Mouse (Mus musculus) lung, embryonic 15.5 days (tissue): ENCODE data around the gene Hsf4. TPM values are rescaled to one million over a fixed set of nuclear protein-coding genes. Genes with fewer than 3 reads are reported as not detected.
"Not testable (repeated sequence)": the region's sequence is repeated elsewhere in the genome, so short reads cannot be mapped to it uniquely, and the experiment has no call there.

Source experiments
- ATAC-seq: fragments of 200-750 bp; cut with Nextera tagmentation; 2 replicates; pipeline ENCODE4 v1.8.0; 2017; ENCODE audit warnings: moderate number of reproducible peaks, borderline replicate concordance; ENCODE audit not compliant: low FRiP score, low TSS enrichment; ENCODE audit errors: extremely low read depth
- H3K27ac ChIP-seq: fragments of 300-500 bp; sonication (generic); 2 replicates; pipeline ENCODE4 v1.5.1; 2015; ENCODE audit warnings: moderate library complexity, mild to moderate bottlenecking, inconsistent platforms
- H3K27me3 ChIP-seq: fragments of 300-500 bp; sonication (generic); 2 replicates; pipeline ENCODE4 v1.6.1; 2015; ENCODE audit warnings: inconsistent platforms
- H3K36me3 ChIP-seq: fragments of 300-500 bp; sonication (generic); 2 replicates; pipeline ENCODE4 v1.6.1; 2015; ENCODE audit warnings: inconsistent platforms
- H3K4me1 ChIP-seq: fragments of 300-500 bp; sonication (generic); 2 replicates; pipeline ENCODE4 v1.6.1; 2015; ENCODE audit warnings: inconsistent platforms
- H3K4me2 ChIP-seq: fragments of 300-500 bp; sonication (generic); 2 replicates; pipeline ENCODE4 v1.6.1; 2015; ENCODE audit warnings: inconsistent platforms, mild to moderate bottlenecking, moderate library complexity
- H3K4me3 ChIP-seq: fragments of 300-500 bp; sonication (generic); 2 replicates; pipeline ENCODE4 v1.5.1; 2015; ENCODE audit warnings: mild to moderate bottlenecking, inconsistent platforms
- H3K9ac ChIP-seq: fragments of 300-500 bp; sonication (generic); 2 replicates; pipeline ENCODE4 v1.6.1; 2015; ENCODE audit warnings: inconsistent platforms
- H3K9me3 ChIP-seq: fragments of 300-500 bp; sonication (generic); 2 replicates; pipeline ENCODE4 v1.6.1; 2016; ENCODE audit warnings: inconsistent platforms
- WGBS: fragments of 180-500 bp; shearing (Covaris S2); methylation state at CpG from one replicate; pipeline ENCODE4 v1.1.7; 2015; 5-methylcytosine and 5-hydroxymethylcytosine counted together
- polyA plus RNA-seq: library from polyadenylated mRNA; unstranded; fragments of >200 nt; fragmentation: Nextera tagmentation; extraction: Ambion mirVana; gene quantifications from 2 replicates; pipeline ENCODE4 v1.2.1, GENCODE M21; 2015

Hsf4 gene
- polyA plus RNA-seq: 0.61 and 0.69 TPM in 2 replicates

DNA sequence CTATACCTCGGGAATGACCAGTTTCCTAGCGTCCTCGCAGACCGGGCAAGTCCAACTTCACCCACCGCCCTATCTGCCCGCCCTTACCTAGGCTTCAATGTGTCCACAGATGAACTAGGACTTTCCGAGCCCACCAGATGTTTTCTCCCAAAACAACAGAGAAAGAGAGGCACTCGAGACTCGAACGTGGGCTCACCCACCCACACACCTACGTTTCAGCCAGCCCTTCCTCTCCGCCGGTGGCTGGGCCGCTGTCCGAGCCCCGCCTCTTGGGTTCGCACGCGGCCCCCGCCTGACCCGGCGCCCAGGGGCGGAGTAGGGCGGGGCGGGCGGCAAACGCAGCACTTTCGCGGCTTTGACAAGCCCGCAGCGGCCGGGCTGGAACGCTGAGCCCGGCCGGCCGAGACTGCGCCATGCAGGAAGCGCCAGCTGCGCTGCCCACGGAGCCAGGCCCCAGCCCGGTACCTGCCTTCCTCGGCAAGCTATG, at the start of gene Hsf4:
Gene Hsf4 (plus strand): TSS at position 341 of the 487 bp plus-strand sequence.
- peak within 1 kb of the TSS; percentile 28 for H3K9ac ChIP-seq
- H3K9me3 ChIP-seq: no peaks in the 10 kb centered on the region
- peak; percentile 33; the same call in 1 of the 2 replicates for ATAC-seq
- H3K4me3 ChIP-seq: peak within 1 kb of the TSS; percentile 45
- peaks cover 78% of the 10 kb centered on the region for H3K27me3 ChIP-seq
- peak within 1 kb of the TSS; percentile 91 for H3K4me2 ChIP-seq
- peaks cover 44% of the 10 kb centered on the region for H3K4me1 ChIP-seq
- under 1% methylated on average over 42 of the region's 42 CpGs for WGBS
- no peaks in the 10 kb centered on the region for H3K36me3 ChIP-seq
- no peak within 1 kb of the TSS for H3K27ac ChIP-seq

DNA sequence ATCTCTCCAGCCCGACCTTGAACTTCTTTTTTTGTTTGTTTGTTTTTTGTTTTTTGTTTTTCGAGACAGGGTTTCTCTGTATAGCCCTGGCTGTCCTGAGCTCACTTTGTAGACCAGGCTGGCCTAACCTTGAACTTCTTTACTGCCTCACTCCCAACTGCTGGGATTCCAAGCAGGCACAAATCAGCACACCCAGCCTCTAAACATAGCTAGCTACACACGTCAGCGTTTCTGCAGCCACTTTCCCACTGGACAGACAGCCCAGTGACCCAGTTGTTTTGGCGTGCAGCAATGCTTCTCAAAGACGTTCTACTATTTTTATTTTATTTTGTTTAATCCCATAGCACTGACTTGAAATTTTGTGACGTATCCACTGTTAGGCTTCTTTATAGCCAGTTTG, 45.8 kb upstream of the Hsf4 start:
- Histone ChIP-seq H3K9me3 (no peaks in the 10 kb centered on the region), H3K4me1 (peaks cover 24% of the 10 kb centered on the region), H3K9ac (no peak overlapping the region), H3K4me2 (peak overlapping the region; percentile 87), H3K4me3 (no peak overlapping the region), H3K27ac (peak overlapping the region; percentile 89; the same call in 1 of the 2 replicates), H3K36me3 (no peaks in the 10 kb centered on the region), H3K27me3 (no peaks in the 10 kb centered on the region)
- 69% methylated on average over 7 of the region's 7 CpGs for WGBS
- ATAC-seq: no peak

- Histone ChIP-seq H3K36me3 (no peaks in the 10 kb centered on the region), H3K9ac (peak within 1 kb of the TSS; percentile 64), H3K4me2 (peak within 1 kb of the TSS; percentile 87), H3K27me3 (no peaks in the 10 kb centered on the region), H3K4me3 (peak within 1 kb of the TSS; percentile 65), H3K4me1 (peaks cover 24% of the 10 kb centered on the region), H3K9me3 (no peaks in the 10 kb centered on the region), H3K27ac (peak within 1 kb of the TSS; percentile 89)
- peak; percentile 93 for ATAC-seq
- 2% methylated on average over 34 of the region's 34 CpGs for WGBS
These were observed 45.0 kb upstream of the Hsf4 start, which contains the start of gene D230025D16Rik for GRCm38 (mm10) chr8:105224413-105225271. TSS of gene D230025D16Rik (plus strand) at chr8:105225145.

DNA sequence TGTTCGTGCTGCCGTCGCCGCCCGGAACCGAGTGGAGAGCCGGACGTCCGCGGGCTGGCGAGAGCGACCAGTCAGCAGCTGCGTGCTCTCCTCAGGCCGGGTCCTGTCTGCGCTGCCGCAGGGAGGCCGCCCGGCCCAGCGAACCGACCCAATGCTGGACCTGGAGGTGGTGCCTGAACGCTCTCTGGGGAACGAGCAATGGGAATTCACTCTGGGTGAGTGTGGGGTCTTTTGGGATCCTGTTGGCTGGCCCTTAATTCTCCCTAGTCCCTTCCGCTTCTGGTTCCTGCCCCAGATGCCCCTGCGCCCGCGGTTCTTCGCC, 44.4 kb upstream of the Hsf4 start:
- no peaks in the 10 kb centered on the region for H3K27me3 ChIP-seq
- peak overlapping the region; percentile 64 for H3K9ac ChIP-seq
- peak overlapping the region; percentile 65 for H3K4me3 ChIP-seq
- H3K36me3 ChIP-seq: no peaks in the 10 kb centered on the region
- H3K9me3 ChIP-seq: no peaks in the 10 kb centered on the region
- no peak for ATAC-seq
- peaks cover 24% of the 10 kb centered on the region for H3K4me1 ChIP-seq
- peak overlapping the region; percentile 89 for H3K27ac ChIP-seq
- H3K4me2 ChIP-seq: peak overlapping the region; percentile 87
- WGBS: under 1% methylated on average over 27 of the region's 27 CpGs

GRCm38 (mm10) chr8:105225917-105226316, 43.7 kb upstream of the Hsf4 start:
- Histone ChIP-seq H3K4me1 (peaks cover 24% of the 10 kb centered on the region), H3K9ac (peak overlapping the region; percentile 64), H3K9me3 (no peaks in the 10 kb centered on the region), H3K4me2 (peak overlapping the region; percentile 87), H3K27me3 (no peaks in the 10 kb centered on the region), H3K36me3 (no peaks in the 10 kb centered on the region), H3K27ac (peak overlapping the region; percentile 89), H3K4me3 (peak overlapping the region; percentile 65)
- 12% methylated on average over 6 of the region's 6 CpGs for WGBS
- no peak for ATAC-seq

- ATAC-seq: no peak
- no peaks in the 10 kb centered on the region for H3K9me3 ChIP-seq
- H3K36me3 ChIP-seq: peaks cover 31% of the 10 kb centered on the region
- H3K27ac ChIP-seq: no peak overlapping the region
- no peak overlapping the region for H3K4me2 ChIP-seq
- peaks cover 8% of the 10 kb centered on the region for H3K4me1 ChIP-seq
- no peaks in the 10 kb centered on the region for H3K27me3 ChIP-seq
- H3K9ac ChIP-seq: no peak overlapping the region
- H3K4me3 ChIP-seq: no peak overlapping the region
- 74% methylated on average over 12 of the region's 12 CpGs for WGBS
These were observed 37.9 kb upstream of the Hsf4 start for GRCm38 (mm10) chr8:105231503-105232320.

DNA sequence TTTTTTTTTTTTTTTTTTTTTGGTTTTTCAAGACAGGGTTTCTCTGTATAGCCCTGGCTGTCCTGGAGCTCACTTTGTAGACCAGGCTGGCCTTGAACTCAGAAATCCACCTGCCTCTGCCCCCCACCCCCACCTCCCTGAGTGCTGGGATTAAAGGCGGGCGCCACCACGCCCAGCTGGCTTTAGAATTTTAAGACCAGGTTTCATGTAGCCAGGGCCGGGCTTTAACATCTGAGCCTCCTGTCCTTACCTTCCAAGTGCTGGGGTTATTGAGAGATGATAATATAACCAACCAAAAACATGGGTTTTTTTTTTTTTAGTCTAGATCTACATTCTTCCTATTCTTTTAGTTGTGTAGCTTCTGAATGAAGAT, 37.3 kb upstream of the Hsf4 start:
- 95% methylated on average over 4 of the region's 4 CpGs for WGBS

GRCm38 (mm10) chr8:105233126-105233935, 36.3 kb upstream of the Hsf4 start:
- H3K27me3 ChIP-seq: no peaks in the 10 kb centered on the region
- no peak overlapping the region for H3K4me3 ChIP-seq
- no peak overlapping the region for H3K9ac ChIP-seq
- no peaks in the 10 kb centered on the region for H3K9me3 ChIP-seq
- H3K36me3 ChIP-seq: peaks cover 31% of the 10 kb centered on the region
- WGBS: 24% methylated on average over 1 of the region's 1 CpGs
- 0 out of 2 replicates have a peak, but pooled peaks cover 2% of the 10 kb centered on the region for H3K4me1 ChIP-seq
- H3K27ac ChIP-seq: no peak overlapping the region
- H3K4me2 ChIP-seq: no peak overlapping the region
- no peak for ATAC-seq

More for the DNA sequence above, 37.3 kb upstream of the Hsf4 start:
- H3K36me3 ChIP-seq: peaks cover 31% of the 10 kb centered on the region
- not testable (repeated sequence) for ATAC-seq, H3K27ac ChIP-seq, H3K4me1 ChIP-seq, H3K27me3 ChIP-seq, H3K4me3 ChIP-seq, H3K4me2 ChIP-seq, H3K9ac ChIP-seq, H3K9me3 ChIP-seq

DNA sequence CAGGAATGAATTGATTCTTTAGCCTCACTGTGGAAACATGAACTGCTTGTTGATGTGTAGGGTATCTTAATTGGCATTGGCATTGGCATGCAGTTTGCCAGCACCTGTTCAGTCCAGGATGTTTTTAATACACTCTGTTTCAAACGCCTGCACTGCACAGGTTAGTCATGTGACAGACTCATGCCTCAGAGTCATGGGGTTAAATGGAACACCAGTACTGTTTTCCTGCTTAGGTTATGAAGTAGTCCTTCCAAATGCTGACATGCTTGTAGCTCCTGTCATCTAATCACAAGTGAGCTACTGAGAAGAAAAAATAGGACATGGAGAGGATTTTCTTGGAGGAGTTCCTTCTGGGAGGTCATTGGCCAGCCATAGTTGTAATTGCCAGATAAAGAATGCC, 34.4 kb upstream of the Hsf4 start:
- no peaks in the 10 kb centered on the region for H3K9me3 ChIP-seq
- no peak for ATAC-seq
- no peaks in the 10 kb centered on the region for H3K27me3 ChIP-seq
- H3K4me1 ChIP-seq: 0 out of 2 replicates have a peak, but pooled peaks cover 2% of the 10 kb centered on the region
- H3K36me3 ChIP-seq: peaks cover 47% of the 10 kb centered on the region
- no peak overlapping the region for H3K27ac ChIP-seq
- no peak overlapping the region for H3K4me2 ChIP-seq
- 69% methylated on average over 1 of the region's 1 CpGs for WGBS
- no peak overlapping the region for H3K4me3 ChIP-seq
- no peak overlapping the region for H3K9ac ChIP-seq

DNA sequence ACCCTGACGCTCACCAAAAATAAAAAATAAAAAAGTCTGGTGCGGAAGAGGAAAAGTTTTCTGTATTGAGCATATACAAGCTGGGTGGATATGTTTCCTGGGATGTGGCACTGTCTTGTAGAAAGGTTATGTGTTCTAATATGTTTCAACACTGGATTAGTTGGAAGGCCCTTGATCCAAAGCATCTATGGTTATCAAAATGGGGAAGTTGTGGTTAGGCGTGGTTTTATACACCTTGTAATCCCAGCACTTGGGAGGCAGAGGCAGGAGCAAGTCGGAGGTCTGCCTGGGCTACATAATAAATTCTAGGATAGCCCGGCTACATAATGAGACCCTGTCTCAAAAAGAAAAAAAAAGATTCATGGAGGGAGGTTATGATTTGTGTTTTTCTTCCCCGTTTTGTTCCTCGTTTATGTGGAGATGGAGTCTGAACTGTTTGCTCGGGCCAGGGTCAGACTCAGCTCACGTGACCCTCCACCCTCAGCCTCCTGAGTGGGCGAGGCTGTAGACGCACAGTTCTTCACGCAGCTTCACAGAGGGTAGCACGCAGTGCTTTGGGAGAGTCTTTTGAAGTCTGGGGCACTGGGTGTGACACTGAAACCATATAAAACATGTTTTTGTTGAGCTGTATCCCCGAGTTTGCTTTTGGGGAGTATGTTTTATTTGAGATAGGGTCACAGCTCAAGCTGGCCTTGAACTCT, 32.0 kb upstream of the Hsf4 start:
- H3K4me2 ChIP-seq: no peak overlapping the region
- H3K9me3 ChIP-seq: no peaks in the 10 kb centered on the region
- no peak overlapping the region for H3K9ac ChIP-seq
- no peak overlapping the region for H3K27ac ChIP-seq
- WGBS: 93% methylated on average over 14 of the region's 14 CpGs
- no peaks in the 10 kb centered on the region for H3K27me3 ChIP-seq
- ATAC-seq: no peak
- H3K36me3 ChIP-seq: peaks cover 63% of the 10 kb centered on the region
- H3K4me1 ChIP-seq: 0 out of 2 replicates have a peak, but pooled peaks cover 2% of the 10 kb centered on the region
- no peak overlapping the region for H3K4me3 ChIP-seq

DNA sequence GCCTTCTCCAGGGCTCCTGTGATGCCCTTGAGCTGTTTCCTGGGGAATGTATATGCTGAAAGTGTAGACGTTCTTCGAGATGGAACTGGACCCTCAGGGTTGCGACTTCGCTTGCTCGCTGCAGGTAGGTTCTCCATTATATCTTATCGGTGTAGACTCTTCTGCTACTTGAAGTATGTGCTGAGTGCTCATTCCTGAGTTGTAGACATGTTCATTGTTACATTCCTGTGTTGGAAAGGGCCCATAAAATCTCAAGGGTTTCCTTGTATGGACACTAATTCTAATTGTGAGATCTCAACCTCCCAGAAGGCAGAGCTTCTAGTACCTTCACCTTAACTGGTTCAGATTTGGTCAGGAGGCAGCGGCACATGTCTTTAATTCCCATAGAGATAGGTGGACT, 28.6 kb upstream of the Hsf4 start:
- no peak overlapping the region for H3K9ac ChIP-seq
- no peak overlapping the region for H3K27ac ChIP-seq
- no peak for ATAC-seq
- peaks cover 45% of the 10 kb centered on the region for H3K36me3 ChIP-seq
- no peak overlapping the region for H3K4me2 ChIP-seq
- WGBS: 85% methylated on average over 7 of the region's 7 CpGs
- no peaks in the 10 kb centered on the region for H3K27me3 ChIP-seq
- H3K4me1 ChIP-seq: no peaks in the 10 kb centered on the region
- H3K4me3 ChIP-seq: no peak overlapping the region
- H3K9me3 ChIP-seq: no peaks in the 10 kb centered on the region
